Mouse (Mus musculus) heart, postnatal 14 days (tissue): ENCODE results near the gene Osbpl10. TPM values are rescaled to one million over a fixed set of nuclear protein-coding genes. Genes with fewer than 3 reads are reported as not detected.

Source experiments
- DNase-seq, 2 experiments: peaks; one replicate each; pipeline ENCODE4 v3.0.0; 2021 to 2022
- intact Hi-C: fragments of 180-260 bp; cut with DNase I; formaldehyde crosslinking; loops from one replicate; pipeline ENCODE4 v1.15.1; 2025
- total RNA-seq, 2 experiments: library from RNA; stranded (reverse); gene quantifications; 2 replicates each; pipeline ENCODE4 v1.2.3; 2021

Osbpl10 gene
- total RNA-seq, 2 experiments from 2014 or later = 2.9 to 3.2 TPM

GRCm38 (mm10) chr9:115205491-115205890, 227.1 kb downstream of the Osbpl10 start:
- intact Hi-C loops = no loop called here
- DNase-seq = no peak

DNA sequence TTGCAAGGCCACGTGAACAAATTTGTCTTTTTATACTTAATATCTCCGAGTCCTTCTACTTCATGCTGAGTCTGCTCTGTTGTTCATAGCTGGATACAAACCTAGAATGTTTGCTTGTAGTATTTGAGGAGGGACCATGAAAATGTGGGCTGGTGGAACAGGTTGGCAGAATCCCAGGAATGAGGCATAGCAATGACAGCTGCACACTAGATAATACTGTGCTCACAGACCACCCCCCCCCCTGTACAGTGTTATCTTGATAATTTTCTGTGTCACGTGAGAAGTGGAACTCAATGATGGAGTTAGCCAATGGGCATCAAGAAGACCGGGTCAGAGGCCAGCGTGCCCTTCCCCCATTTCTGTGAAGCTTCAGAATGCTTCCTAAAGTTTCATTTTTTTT, 227.8 kb downstream of the Osbpl10 start:
- intact Hi-C loops = no loop called here

DNA sequence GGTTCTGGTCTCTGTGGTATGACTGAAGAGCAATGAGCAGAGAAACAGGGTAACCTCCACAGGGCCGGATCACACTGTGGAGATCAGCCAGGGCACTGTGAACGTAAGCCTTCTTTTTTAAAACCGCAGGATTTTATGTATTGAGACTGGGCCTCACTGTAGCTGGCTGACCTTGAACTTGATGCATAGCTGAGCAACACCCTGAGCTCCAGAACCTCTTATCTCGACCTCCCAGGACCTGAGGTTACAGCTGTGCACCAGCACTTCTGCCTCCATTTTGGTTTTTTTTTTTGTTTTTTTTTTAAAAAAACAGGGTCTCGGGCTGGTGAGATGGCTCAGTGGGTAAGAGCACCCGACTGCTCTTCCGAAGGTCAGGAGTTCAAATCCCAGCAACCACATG, 231.4 kb downstream of the Osbpl10 start:
- no peak for DNase-seq
- intact Hi-C loops = no loop called here

More for the DNA sequence above, 227.8 kb downstream of the Osbpl10 start:
- DNase-seq = no peak

DNA sequence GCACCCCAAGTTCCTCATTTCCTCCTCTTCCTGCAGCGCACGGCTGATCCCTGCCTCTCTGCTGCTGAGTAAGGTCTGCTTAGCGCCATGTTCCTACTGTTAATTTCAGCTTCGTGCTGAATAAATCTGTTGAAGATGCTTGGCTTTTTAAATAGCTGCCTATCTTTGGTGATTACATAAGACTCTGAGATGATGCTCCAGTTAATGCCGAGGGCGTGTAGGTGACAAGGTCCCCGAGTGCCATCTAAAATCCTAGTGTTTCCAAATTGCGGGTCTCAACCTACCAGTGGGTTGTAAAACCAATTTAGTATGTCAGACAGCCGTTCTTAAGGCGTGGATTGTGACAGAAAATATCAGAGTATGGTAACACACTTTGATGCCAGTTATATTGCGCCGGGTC, 232.2 kb downstream of the Osbpl10 start:
- intact Hi-C loops = no loop called here
- DNase-seq = no peak

DNA sequence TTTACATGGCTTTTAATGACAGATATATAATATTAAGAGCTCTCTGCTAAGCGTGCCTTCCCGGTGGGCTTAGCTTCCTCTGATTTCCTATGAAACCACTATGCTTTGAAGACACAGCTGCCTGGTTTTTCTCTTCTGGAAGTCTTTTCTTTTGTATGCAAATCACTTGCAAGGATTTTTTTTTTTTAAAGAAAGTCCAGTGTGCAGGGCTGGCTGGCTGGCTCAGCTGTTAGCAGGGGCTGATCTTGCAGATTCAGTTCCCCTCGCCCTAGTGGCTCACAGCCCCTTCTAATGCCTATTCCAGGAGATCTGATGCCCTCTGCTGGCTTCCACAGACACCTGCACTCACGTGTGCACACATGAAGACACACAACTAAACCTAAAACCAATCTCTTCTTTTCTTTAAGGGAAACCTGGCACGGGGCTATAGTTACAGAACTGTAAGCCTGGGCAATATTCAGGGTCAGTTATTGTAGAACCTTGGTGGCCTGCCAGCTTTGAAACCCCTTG, 235.4 kb downstream of the Osbpl10 start:
- no peak for DNase-seq
- intact Hi-C loops = no loop called here

GRCm38 (mm10) chr9:115214572-115215571, 236.5 kb downstream of the Osbpl10 start:
- intact Hi-C loops = no loop called here
- no peak for DNase-seq

- DNase-seq = no peak
- intact Hi-C loops = no loop called here
These were observed 237.7 kb downstream of the Osbpl10 start for GRCm38 (mm10) chr9:115215830-115216701.

GRCm38 (mm10) chr9:115217984-115218383, 239.6 kb downstream of the Osbpl10 start:
- no peak for DNase-seq
- intact Hi-C loops = no loop called here

DNA sequence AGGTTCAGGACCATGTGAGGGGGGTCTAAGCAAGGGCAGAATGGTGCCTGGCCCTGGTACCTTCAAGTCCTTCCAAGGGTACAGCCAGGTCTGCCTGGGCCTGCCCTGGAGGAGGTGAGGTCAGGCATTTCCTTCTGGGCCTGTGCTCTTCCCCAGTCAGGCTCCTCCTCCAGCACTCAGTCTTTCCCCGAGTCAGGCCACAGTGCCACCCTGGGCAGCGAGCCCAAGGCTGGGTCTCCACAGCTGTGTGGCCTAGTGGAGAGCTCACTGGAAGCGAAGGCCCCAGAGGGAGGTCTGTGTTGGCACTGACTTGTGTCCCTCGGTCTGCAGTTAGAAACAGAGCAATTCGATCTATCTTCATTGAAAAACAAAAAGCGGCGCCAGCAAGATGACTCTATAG, 242.1 kb downstream of the Osbpl10 start:
- intact Hi-C loops = no loop called here
- no peak for DNase-seq

DNA sequence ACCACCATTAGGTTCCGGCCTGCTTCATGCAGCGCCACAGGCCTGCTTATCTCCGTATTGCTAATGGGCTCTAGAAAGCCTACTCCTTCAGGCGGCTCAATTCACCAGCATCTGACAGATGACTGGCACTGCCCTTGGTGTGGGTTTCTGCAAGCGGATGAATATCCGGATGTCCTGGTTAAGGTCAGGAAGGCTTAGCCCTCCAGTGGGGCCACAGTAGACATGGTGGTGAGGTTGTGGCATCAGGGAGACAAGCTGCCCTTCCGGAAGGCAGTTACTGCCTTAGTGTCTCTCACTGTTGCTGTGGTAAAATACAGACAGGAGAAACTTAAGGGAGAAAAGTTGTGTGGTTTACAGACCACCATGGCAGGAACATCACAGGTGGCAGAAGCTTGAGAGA, 242.9 kb downstream of the Osbpl10 start:
- DNase-seq = no peak
- intact Hi-C loops = no loop called here

DNA sequence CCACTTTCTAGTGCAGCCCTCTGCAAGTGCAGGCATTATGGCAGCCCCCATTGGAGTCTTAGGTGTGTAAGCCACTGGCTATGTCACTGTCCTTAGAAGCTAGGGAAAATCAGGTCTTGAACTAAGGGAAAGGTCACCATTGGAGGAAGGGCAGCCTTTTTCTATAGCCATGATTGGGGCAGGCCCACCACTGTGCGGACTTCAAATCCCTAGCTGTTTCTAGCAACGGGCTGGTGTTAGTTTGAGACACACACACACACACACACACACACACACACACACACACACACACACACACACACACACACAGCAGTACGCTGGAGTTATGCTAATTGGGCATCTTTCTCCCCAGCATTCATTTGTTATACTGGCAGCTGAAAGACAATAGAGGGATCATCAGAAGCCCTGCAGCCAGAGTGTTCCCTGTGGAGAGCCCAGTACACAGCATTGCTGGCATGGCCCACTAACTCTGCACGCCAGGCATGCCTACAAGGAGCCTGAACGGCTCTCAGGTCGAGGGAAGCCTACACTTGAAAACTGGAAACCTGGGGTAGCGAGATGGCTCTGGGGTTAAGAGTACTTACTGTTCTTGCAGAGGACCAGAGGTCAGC, 246.5 kb downstream of the Osbpl10 start:
- no peak for DNase-seq
- intact Hi-C loops = no loop called here

GRCm38 (mm10) chr9:115229145-115229544, 250.8 kb downstream of the Osbpl10 start:
- intact Hi-C loops = no loop called here
- DNase-seq = no peak

DNA sequence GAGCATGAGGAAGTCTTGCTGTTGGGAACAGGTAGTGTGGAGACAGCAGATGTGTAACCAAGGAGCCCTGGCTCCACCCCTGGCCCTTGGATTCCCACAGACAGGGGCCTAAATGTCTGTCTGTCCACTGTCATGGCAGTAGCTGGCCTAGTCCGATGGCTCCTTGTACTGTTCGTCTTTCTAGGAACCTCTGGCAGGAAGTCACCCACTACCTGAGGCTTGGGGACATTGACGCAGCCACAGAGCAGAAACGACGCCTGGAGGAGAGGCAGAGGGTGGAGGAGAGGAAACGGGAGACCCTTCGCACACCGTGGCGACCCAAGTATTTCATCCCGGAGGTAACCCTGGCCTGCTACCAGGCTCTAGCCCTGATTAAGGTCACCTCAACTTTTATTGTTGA, 251.3 kb downstream of the Osbpl10 start:
- intact Hi-C loops = no loop called here
- DNase-seq = no peak

GRCm38 (mm10) chr9:115230141-115230540, 251.8 kb downstream of the Osbpl10 start:
- intact Hi-C loops = no loop called here
- no peak for DNase-seq

GRCm38 (mm10) chr9:115231476-115231875, 253.1 kb downstream of the Osbpl10 start:
- intact Hi-C loops = no loop called here
- peak in 1 of 2 experiments; percentile 27 for DNase-seq

GRCm38 (mm10) chr9:115233721-115234120, 255.4 kb downstream of the Osbpl10 start:
- intact Hi-C loops = no loop called here
- DNase-seq = no peak

DNA sequence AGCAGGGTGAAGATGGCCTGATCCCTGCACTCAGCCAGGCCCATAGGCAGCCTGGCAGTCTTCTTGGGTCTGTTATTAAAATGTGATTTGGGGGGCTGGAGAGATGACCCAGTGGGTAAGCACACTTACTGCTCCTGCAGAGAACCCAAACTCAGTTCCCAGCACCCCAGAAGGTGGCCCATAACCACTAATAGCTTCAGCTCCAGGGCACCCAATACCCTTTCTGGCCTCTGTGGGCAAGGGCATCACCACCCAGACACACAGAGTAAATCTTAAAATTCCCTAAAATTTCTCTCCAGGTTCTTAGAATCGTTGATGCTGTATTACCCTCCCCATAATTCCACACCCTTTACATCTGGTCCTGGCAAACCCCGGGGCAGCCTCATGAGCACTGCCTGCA, 256.2 kb downstream of the Osbpl10 start:
- DNase-seq = no peak

GRCm38 (mm10) chr9:115236352-115236841, 258.0 kb downstream of the Osbpl10 start:
- DNase-seq = peak; percentile 14 to 33
- intact Hi-C loops = no loop called here

More for the DNA sequence above, 256.2 kb downstream of the Osbpl10 start:
- intact Hi-C loops = no loop called here

DNA sequence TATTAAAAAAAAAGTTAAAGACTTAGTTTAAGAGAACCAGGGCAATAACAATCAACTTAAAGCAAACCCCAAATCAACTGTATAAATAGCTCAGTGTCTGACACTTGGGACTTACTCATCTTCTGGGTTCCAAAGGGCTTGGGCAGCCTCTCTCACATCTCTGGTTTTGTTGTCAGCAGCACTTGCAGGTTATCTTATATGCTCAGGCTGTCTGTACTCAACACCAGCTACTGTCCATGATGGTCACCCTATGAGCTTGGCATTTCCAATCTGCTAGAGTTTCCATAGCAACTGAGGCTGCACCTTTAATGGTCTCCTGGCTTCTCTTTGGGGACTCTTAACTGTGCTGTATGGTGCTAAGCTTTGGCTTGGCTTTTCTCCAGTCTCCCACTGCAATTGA, 259.6 kb downstream of the Osbpl10 start:
- intact Hi-C loops = no loop called here
- DNase-seq = no peak

DNA sequence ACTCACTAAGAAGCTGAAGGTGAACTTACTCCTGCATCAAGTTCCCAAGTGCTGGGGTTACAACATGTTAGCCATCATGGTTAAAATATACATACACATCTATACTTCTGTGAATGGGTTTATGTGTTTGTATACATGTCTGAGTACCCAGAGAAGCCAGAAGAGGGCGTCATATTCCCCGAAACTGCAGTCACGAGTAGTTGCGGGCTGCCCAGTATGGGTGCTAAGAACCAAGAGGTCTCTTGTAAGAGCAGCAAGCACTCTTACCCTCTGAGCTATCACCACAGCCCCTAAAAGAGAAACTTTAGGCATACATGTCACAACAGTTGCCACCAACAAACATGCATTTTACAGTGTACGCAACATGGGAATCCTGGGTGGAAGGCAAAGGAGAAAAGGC, 261.5 kb downstream of the Osbpl10 start:
- intact Hi-C loops = no loop called here
- no peak for DNase-seq
